Mouse (Mus musculus): ENCODE data around the gene 4930544D05Rik.

- TF ChIP-seq CTCF (IDR thresholded peaks at IDR 0.05; ENCODE audit: low read depth): no peak
- TF ChIP-seq EP300 (optimal IDR thresholded peaks at IDR 0.05): no peak
These were observed 27.4 kb downstream of the 4930544D05Rik start for GRCm38 (mm10) chr11:70643051-70643450.

Measured in stomach, postnatal 0 days (tissue).